Mouse (Mus musculus) liver, embryonic 14.5 days (tissue): ENCODE measurements around the gene Col4a3. TPM values are rescaled to one million over a fixed set of nuclear protein-coding genes. Genes with fewer than 3 reads are reported as not detected.

Experiments
- ATAC-seq: fragments of 200-750 bp; cut with Nextera tagmentation; 2 replicates; pipeline ENCODE4 v1.8.0; 2017; ENCODE audit warnings: moderate number of reproducible peaks, mild to moderate bottlenecking, moderate library complexity; ENCODE audit not compliant: insufficient read depth
- DNase-seq, 3 experiments: peaks; one replicate each; pipeline ENCODE4 v3.0.0-alpha.2; 2012 to 2013; ENCODE audit warnings: low read depth in 3 of 3, low spot score in 3 of 3
- H3K27ac ChIP-seq: fragments of 300-500 bp; sonication (generic); 2 replicates; pipeline ENCODE4 v1.5.1; 2014; ENCODE audit warnings: moderate library complexity, mild to moderate bottlenecking, control low read depth, inconsistent platforms
- H3K27me3 ChIP-seq: fragments of 300-500 bp; sonication (generic); 2 replicates; pipeline ENCODE4 v1.6.1; 2014; ENCODE audit warnings: mild to moderate bottlenecking, low read length, moderate library complexity; ENCODE audit not compliant: control insufficient read depth, insufficient read depth
- H3K36me3 ChIP-seq: fragments of 300-500 bp; sonication (generic); replicated peaks from 2 replicates; pipeline ENCODE4 v1.6.1; 2014; ENCODE audit warnings: low read depth; ENCODE audit not compliant: control insufficient read depth, insufficient read depth
- H3K4me1 ChIP-seq, 2 experiments: fragments of 200-500 bp in 1 of 2; fragments of 300-500 bp in 1 of 2; sonication (generic) in 1 of 2; replicated peaks; 2 replicates each; pipeline ENCODE4 v1.6.1; 2012 to 2014; ENCODE audit warnings: antibody characterized with exemption in 1 of 2, inconsistent platforms in 1 of 2, low read length in 1 of 2; ENCODE audit not compliant: control insufficient read depth in 2 of 2, insufficient read depth in 2 of 2
- H3K4me2 ChIP-seq: fragments of 300-500 bp; sonication (generic); 2 replicates; pipeline ENCODE4 v1.6.1; 2014; ENCODE audit warnings: low read depth, mild to moderate bottlenecking, control low read depth, moderate library complexity
- H3K4me3 ChIP-seq, 2 experiments: fragments of 200-500 bp in 1 of 2; fragments of 300-500 bp in 1 of 2; sonication (generic) in 1 of 2; 2 replicates each; pipeline ENCODE4 v1.5.1; 2012 to 2014; ENCODE audit warnings: low read depth in 2 of 2, low read length in 2 of 2, mild to moderate bottlenecking in 2 of 2, control low read depth in 1 of 2, inconsistent platforms in 1 of 2, moderate library complexity in 1 of 2; ENCODE audit not compliant: insufficient read depth in 1 of 2
- H3K9ac ChIP-seq: fragments of 300-500 bp; sonication (generic); replicated peaks from 2 replicates; pipeline ENCODE4 v1.6.1; 2014; ENCODE audit warnings: mild to moderate bottlenecking, control low read depth, moderate library complexity
- H3K9me3 ChIP-seq: fragments of 300-500 bp; sonication (generic); 2 replicates; pipeline ENCODE4 v1.6.1; 2016; ENCODE audit warnings: low read length, mixed read lengths; ENCODE audit not compliant: control insufficient read depth
- CTCF ChIP-seq: IDR thresholded peaks from 2 replicates; pipeline ENCODE4 v1.5.1; 2016; ENCODE audit warnings: antibody characterized with exemption, low read depth, control low read depth
- EP300 ChIP-seq: IDR thresholded peaks from 2 replicates; pipeline ENCODE4 v1.6.1; 2016; ENCODE audit warnings: antibody characterized with exemption, low read depth
- WGBS: fragments of 180-500 bp; shearing (Covaris S2); extraction: QIAGEN DNeasy Blood & Tissue Kit; methylation state at CpG from one replicate; pipeline ENCODE4 v1.1.7; 2014; ENCODE audit not compliant: insufficient replicate concordance; 5-methylcytosine and 5-hydroxymethylcytosine counted together
- polyA plus RNA-seq, 2 experiments: library from polyadenylated mRNA; depleted of rRNA in 1 of 2; stranded (reverse) in 1 of 2; unstranded in 1 of 2; fragments of >200 nt; fragmentation: Nextera tagmentation in 1 of 2; extraction: Ambion mirVana in 1 of 2; gene quantifications; 2 replicates each; pipeline versions ENCODE4 v1.2.1 to v1.2.3; 2012 to 2014

Col4a3 gene
- polyA plus RNA-seq, 2 experiments, result 0.10 TPM

- Histone ChIP-seq H3K9ac (no peak overlapping the region), H3K9me3 (no peaks in the 10 kb centered on the region), H3K27me3 (no peaks in the 10 kb centered on the region), H3K36me3 (no peaks in the 10 kb centered on the region), H3K4me3 (no peak overlapping the region), H3K4me1 (peaks cover 8 to 12% of the 10 kb centered on the region in 2 experiments), H3K27ac (no peak overlapping the region), H3K4me2 (no peak overlapping the region)
- 44% methylated on average over 6 of the region's 6 CpGs for WGBS
- ATAC-seq, result no peak
- TF ChIP-seq EP300 (no peak), CTCF (no peak)
- DNase-seq, result no peak
Measured at GRCm38 (mm10) chr1:82631169-82631792, 44.6 kb downstream of the Col4a3 start.

GRCm38 (mm10) chr1:82634545-82635253 is 48.0 kb downstream of the Col4a3 start:
- ATAC-seq (no peak), DNase-seq (no peak)
- no peaks in the 10 kb centered on the region for H3K9me3 ChIP-seq
- no peak for TF ChIP-seq EP300
- no peak for TF ChIP-seq CTCF
- no peak overlapping the region for H3K27ac ChIP-seq
- peaks cover 9 to 11% of the 10 kb centered on the region in 2 experiments; a peak in 3 of 4 replicates for H3K4me1 ChIP-seq
- WGBS, result 75% methylated on average over 19 of the region's 19 CpGs
- no peak overlapping the region for H3K4me2 ChIP-seq
- no peaks in the 10 kb centered on the region for H3K36me3 ChIP-seq
- no peak overlapping the region for H3K9ac ChIP-seq
- no peak overlapping the region for H3K4me3 ChIP-seq
- no peaks in the 10 kb centered on the region for H3K27me3 ChIP-seq

GRCm38 (mm10) chr1:82635254-82635620 is 48.5 kb downstream of the Col4a3 start:
- Histone ChIP-seq H3K4me2 (no peak overlapping the region), H3K9me3 (no peaks in the 10 kb centered on the region), H3K4me1 (peaks cover 9 to 11% of the 10 kb centered on the region in 2 experiments; a peak in 3 of 4 replicates), H3K36me3 (no peaks in the 10 kb centered on the region), H3K4me3 (no peak overlapping the region), H3K9ac (no peak overlapping the region), H3K27me3 (no peaks in the 10 kb centered on the region), H3K27ac (no peak overlapping the region)
- DNase-seq (no peak), ATAC-seq (no peak)
- WGBS, result 69% methylated on average over 9 of the region's 9 CpGs
- no peak for TF ChIP-seq CTCF
- TF ChIP-seq EP300, result no peak

- TF ChIP-seq EP300 (no peak), CTCF (no peak)
- Histone ChIP-seq H3K27me3 (no peaks in the 10 kb centered on the region), H3K27ac (no peak overlapping the region), H3K36me3 (no peaks in the 10 kb centered on the region), H3K4me3 (no peak overlapping the region), H3K9ac (no peak overlapping the region), H3K9me3 (no peaks in the 10 kb centered on the region), H3K4me1 (peaks cover 9 to 13% of the 10 kb centered on the region in 2 experiments; a peak in 3 of 4 replicates), H3K4me2 (no peak overlapping the region)
- 51% methylated on average over 4 of the region's 4 CpGs for WGBS
- ATAC-seq, result no peak
- no peak for DNase-seq
Measured at GRCm38 (mm10) chr1:82636321-82636720, 49.6 kb downstream of the Col4a3 start.

- H3K9me3 ChIP-seq, result no peaks in the 10 kb centered on the region
- H3K4me1 ChIP-seq, result peaks cover 9 to 14% of the 10 kb centered on the region in 2 experiments; a peak in 3 of 4 replicates
- no peaks in the 10 kb centered on the region for H3K36me3 ChIP-seq
- no peak overlapping the region for H3K27ac ChIP-seq
- no peaks in the 10 kb centered on the region for H3K27me3 ChIP-seq
- no peak overlapping the region for H3K4me3 ChIP-seq
- 20% methylated on average over 7 of the region's 7 CpGs for WGBS
- DNase-seq (peak; percentile 63 to 71 (median 64)), ATAC-seq (peak; percentile 100)
- TF ChIP-seq CTCF (no peak), EP300 (peak; percentile 79)
- no peak overlapping the region for H3K9ac ChIP-seq
- peak overlapping the region; percentile 28 for H3K4me2 ChIP-seq
Measured at GRCm38 (mm10) chr1:82637414-82637813, 50.7 kb downstream of the Col4a3 start.
